Mouse (Mus musculus) heart, embryonic 14.5 days (tissue): ENCODE data around the gene Gm27029. TPM values are rescaled to one million over a fixed set of nuclear protein-coding genes. Genes with fewer than 3 reads are reported as not detected.
"Not testable (repeated sequence)": the region's sequence is repeated elsewhere in the genome, so short reads cannot be mapped to it uniquely, and the experiment has no call there.

Experiments
- ATAC-seq: fragments of 200-750 bp; cut with Nextera tagmentation; 2 replicates; pipeline ENCODE4 v1.8.0; 2017; ENCODE audit warnings: low read depth, moderate TSS enrichment; ENCODE audit not compliant: insufficient number of reproducible peaks, insufficient read depth, low FRiP score
- H3K27ac ChIP-seq, 2 experiments: fragments of 200-500 bp in 1 of 2; fragments of 300-500 bp in 1 of 2; sonication (generic) in 1 of 2; replicated peaks in 1 of 2; 2 replicates each; pipeline ENCODE4 v1.5.1; 2012 to 2014; ENCODE audit warnings: low read depth in 2 of 2, low read length in 2 of 2, control low read depth in 1 of 2, mild to moderate bottlenecking in 1 of 2, mixed read lengths in 1 of 2; ENCODE audit not compliant: control insufficient read depth in 1 of 2, insufficient read depth in 1 of 2
- H3K27me3 ChIP-seq: fragments of 300-500 bp; sonication (generic); 2 replicates; pipeline ENCODE4 v1.6.1; 2014; ENCODE audit warnings: mild to moderate bottlenecking, low read length, control low read depth; ENCODE audit not compliant: control insufficient read depth, insufficient read depth
- H3K36me3 ChIP-seq: fragments of 300-500 bp; sonication (generic); 2 replicates; pipeline ENCODE4 v1.6.1; 2014; ENCODE audit warnings: mild to moderate bottlenecking, control low read depth, low read length, mixed read lengths; ENCODE audit not compliant: control insufficient read depth, insufficient read depth
- H3K4me1 ChIP-seq, 2 experiments: fragments of 200-500 bp in 1 of 2; fragments of 300-500 bp in 1 of 2; sonication (generic) in 1 of 2; 2 replicates each; pipeline ENCODE4 v1.6.1; 2012 to 2014; ENCODE audit warnings: low read length in 2 of 2, control low read depth in 1 of 2, mixed read lengths in 1 of 2; ENCODE audit not compliant: control insufficient read depth in 2 of 2, insufficient read depth in 2 of 2
- H3K4me2 ChIP-seq: fragments of 300-500 bp; sonication (generic); 2 replicates; pipeline ENCODE4 v1.6.1; 2014; ENCODE audit warnings: mild to moderate bottlenecking, low read length
- H3K4me3 ChIP-seq, 2 experiments: fragments of 200-500 bp in 1 of 2; fragments of 300-500 bp in 1 of 2; sonication (generic) in 1 of 2; 2 replicates each; pipeline ENCODE4 v1.5.1; 2012 to 2014; ENCODE audit warnings: low read length in 2 of 2, mild to moderate bottlenecking in 2 of 2, control low read depth in 1 of 2, low read depth in 1 of 2, moderate library complexity in 1 of 2; ENCODE audit not compliant: control insufficient read depth in 1 of 2, insufficient read depth in 1 of 2
- H3K9ac ChIP-seq: fragments of 300-500 bp; sonication (generic); 2 replicates; pipeline ENCODE4 v1.6.1; 2014; ENCODE audit warnings: mild to moderate bottlenecking, low read length
- H3K9me3 ChIP-seq: fragments of 300-500 bp; sonication (generic); 2 replicates; pipeline ENCODE4 v1.6.1; 2016; ENCODE audit warnings: low read length, control low read depth; ENCODE audit not compliant: control insufficient read depth
- WGBS: fragments of 180-500 bp; shearing (Covaris S2); extraction: QIAGEN DNeasy Blood & Tissue Kit; methylation state at CpG from one replicate; pipeline ENCODE4 v1.1.7; 2014; 5-methylcytosine and 5-hydroxymethylcytosine counted together
- polyA plus RNA-seq: library from polyadenylated mRNA; unstranded; fragments of >200 nt; fragmentation: Nextera tagmentation; extraction: Ambion mirVana; gene quantifications from 2 replicates; pipeline ENCODE4 v1.2.1, GENCODE M21; 2014

The Gm27029 gene
- polyA plus RNA-seq, 1 experiment from 2014 or later = 10.2 TPM

- ATAC-seq = no peak
- 25% methylated on average over 4 of the region's 4 CpGs for WGBS
- H3K4me2 ChIP-seq = no peak overlapping the region
Measured at GRCm38 (mm10) chr11:101381817-101382216, 42.8 kb downstream of the Gm27029 start.

DNA sequence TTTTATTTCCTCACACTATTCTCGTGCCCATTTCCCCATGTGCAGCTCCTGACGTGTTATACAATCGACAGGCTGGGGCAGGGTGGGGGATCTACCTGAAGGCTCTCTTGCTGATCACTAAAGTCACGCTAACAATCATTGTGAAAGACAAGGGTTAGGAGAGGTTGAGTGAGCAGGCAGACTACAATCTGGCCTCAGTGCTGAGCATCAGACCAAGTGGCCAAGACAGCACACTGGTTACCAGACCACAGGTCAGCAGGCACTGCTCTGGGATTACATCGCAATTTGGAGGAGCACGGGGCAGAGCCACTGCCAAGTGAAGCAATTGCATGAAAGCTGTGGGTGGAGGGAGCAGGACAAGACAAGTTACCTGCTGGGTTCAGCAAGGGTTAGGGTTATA lies 45.7 kb downstream of the Gm27029 start:
- H3K4me2 ChIP-seq = no peak overlapping the region
- no peak for ATAC-seq
- H3K4me1 ChIP-seq = no peaks in the 10 kb centered on the region
- 73% methylated on average over 6 of the region's 6 CpGs for WGBS
- H3K27ac ChIP-seq = no peak overlapping the region
- H3K9ac ChIP-seq = no peak overlapping the region
- no peak overlapping the region for H3K4me3 ChIP-seq
- H3K36me3 ChIP-seq = no peaks in the 10 kb centered on the region
- H3K27me3 ChIP-seq = no peaks in the 10 kb centered on the region
- H3K9me3 ChIP-seq = no peaks in the 10 kb centered on the region

More at GRCm38 (mm10) chr11:101381817-101382216, 42.8 kb downstream of the Gm27029 start:
- Histone ChIP-seq H3K9me3 (no peaks in the 10 kb centered on the region), H3K27ac (no peak overlapping the region), H3K4me3 (no peak overlapping the region), H3K4me1 (no peaks in the 10 kb centered on the region), H3K27me3 (no peaks in the 10 kb centered on the region), H3K36me3 (no peaks in the 10 kb centered on the region), H3K9ac (no peak overlapping the region)

- not testable (repeated sequence) for H3K9ac ChIP-seq, H3K27ac ChIP-seq, H3K27me3 ChIP-seq, H3K4me2 ChIP-seq, ATAC-seq, H3K4me1 ChIP-seq, H3K9me3 ChIP-seq, H3K36me3 ChIP-seq, H3K4me3 ChIP-seq
- WGBS = 79% methylated on average over 8 of the region's 8 CpGs
Measured at GRCm38 (mm10) chr11:101378196-101378595, 46.4 kb downstream of the Gm27029 start.

- 64% methylated on average over 7 of the region's 7 CpGs for WGBS
- Histone ChIP-seq H3K9ac (no peak overlapping the region), H3K4me2 (no peak overlapping the region), H3K27ac (no peak overlapping the region), H3K4me1 (no peaks in the 10 kb centered on the region), H3K36me3 (no peaks in the 10 kb centered on the region), H3K27me3 (no peaks in the 10 kb centered on the region), H3K4me3 (no peak overlapping the region), H3K9me3 (no peaks in the 10 kb centered on the region)
- ATAC-seq = no peak
Measured at GRCm38 (mm10) chr11:101374421-101374938, 50.1 kb downstream of the Gm27029 start.

- WGBS = 64% methylated on average over 5 of the region's 5 CpGs
- no peaks in the 10 kb centered on the region for H3K9me3 ChIP-seq
- no peaks in the 10 kb centered on the region for H3K4me1 ChIP-seq
Measured at GRCm38 (mm10) chr11:101370141-101370540, 54.5 kb downstream of the Gm27029 start.

GRCm38 (mm10) chr11:101367326-101367935 lies 57.2 kb downstream of the Gm27029 start, which contains the start of gene G6pc:
G6pc (plus strand) TSS chr11:101367561.
- Histone ChIP-seq H3K4me1 (peaks cover 3 to 6% of the 10 kb centered on the region in 2 experiments; a peak in 3 of 4 replicates), H3K36me3 (no peaks in the 10 kb centered on the region), H3K27ac (no peak within 1 kb of the TSS), H3K4me2 (no peak within 1 kb of the TSS), H3K9ac (no peak within 1 kb of the TSS), H3K9me3 (no peaks in the 10 kb centered on the region), H3K4me3 (no peak within 1 kb of the TSS), H3K27me3 (no peaks in the 10 kb centered on the region)
- 81% methylated on average over 8 of the region's 8 CpGs for WGBS
- ATAC-seq = no peak

More at GRCm38 (mm10) chr11:101370141-101370540, 54.5 kb downstream of the Gm27029 start:
- Histone ChIP-seq H3K4me2 (no peak overlapping the region), H3K27ac (no peak overlapping the region), H3K27me3 (no peaks in the 10 kb centered on the region), H3K9ac (no peak overlapping the region), H3K36me3 (no peaks in the 10 kb centered on the region), H3K4me3 (no peak overlapping the region)
- no peak for ATAC-seq

- Histone ChIP-seq H3K36me3 (no peaks in the 10 kb centered on the region), H3K4me3 (no peak overlapping the region), H3K4me1 (peaks cover 18 to 23% of the 10 kb centered on the region in 2 experiments), H3K27ac (no peak overlapping the region), H3K27me3 (no peaks in the 10 kb centered on the region), H3K9me3 (no peaks in the 10 kb centered on the region), H3K9ac (no peak overlapping the region), H3K4me2 (no peak overlapping the region)
- 1% methylated on average over 5 of the region's 5 CpGs for WGBS
- no peak for ATAC-seq
Measured at GRCm38 (mm10) chr11:101364531-101364931, 60.1 kb downstream of the Gm27029 start.
